Mouse (Mus musculus) forebrain, embryonic 16.5 days (tissue): ENCODE results near the gene Lurap1. TPM values are rescaled to one million over a fixed set of nuclear protein-coding genes. Genes with fewer than 3 reads are reported as not detected.

Experiments used
- ATAC-seq: fragments of 200-750 bp; cut with Nextera tagmentation; 2 replicates; pipeline ENCODE4 v1.8.0; 2017; ENCODE audit warnings: mild to moderate bottlenecking, moderate library complexity
- H3K27ac ChIP-seq: fragments of 300-500 bp; sonication (generic); 2 replicates; pipeline ENCODE4 v1.5.1; 2014; ENCODE audit warnings: low read length, control low read depth
- H3K27me3 ChIP-seq: fragments of 300-500 bp; sonication (generic); replicated peaks from 2 replicates; pipeline ENCODE4 v1.6.1; 2014; ENCODE audit warnings: low read length; ENCODE audit not compliant: control insufficient read depth, insufficient read depth
- H3K36me3 ChIP-seq: fragments of 300-500 bp; sonication (generic); 2 replicates; pipeline ENCODE4 v1.6.1; 2014; ENCODE audit not compliant: control insufficient read depth, insufficient read depth
- H3K4me1 ChIP-seq: fragments of 300-500 bp; sonication (generic); replicated peaks from 2 replicates; pipeline ENCODE4 v1.6.1; 2014; ENCODE audit warnings: low read length; ENCODE audit not compliant: control insufficient read depth, insufficient read depth
- H3K4me2 ChIP-seq: fragments of 300-500 bp; sonication (generic); 2 replicates; pipeline ENCODE4 v1.6.1; 2014; ENCODE audit warnings: mild to moderate bottlenecking, low read length, control low read depth
- H3K4me3 ChIP-seq: fragments of 300-500 bp; sonication (generic); replicated peaks from 2 replicates; pipeline ENCODE4 v1.5.1; 2014; ENCODE audit warnings: mild to moderate bottlenecking, low read length, control low read depth
- H3K9ac ChIP-seq: fragments of 300-500 bp; sonication (generic); replicated peaks from 2 replicates; pipeline ENCODE4 v1.6.1; 2014; ENCODE audit warnings: low read depth, low read length, control low read depth
- H3K9me3 ChIP-seq: fragments of 300-500 bp; sonication (generic); 2 replicates; pipeline ENCODE4 v1.6.1; 2016; ENCODE audit warnings: low read length; ENCODE audit not compliant: control insufficient read depth
- WGBS: fragments of 180-500 bp; shearing (Covaris S2); extraction: QIAGEN DNeasy Blood & Tissue Kit; methylation state at CpG from one replicate; pipeline ENCODE4 v1.1.7; 2014; 5-methylcytosine and 5-hydroxymethylcytosine counted together
- polyA plus RNA-seq: library from polyadenylated mRNA; unstranded; fragments of >200 nt; fragmentation: Nextera tagmentation; extraction: Ambion mirVana; gene quantifications from 2 replicates; pipeline ENCODE4 v1.2.1, GENCODE M21; 2015

Gene Lurap1
- polyA plus RNA-seq, 1 experiment from 2014 or later: 2.6 TPM

- no peak for ATAC-seq
- H3K4me3 ChIP-seq: no peak overlapping the region
- 75% methylated on average over 6 of the region's 6 CpGs for WGBS
- no peaks in the 10 kb centered on the region for H3K9me3 ChIP-seq
- H3K9ac ChIP-seq: no peak overlapping the region
- no peaks in the 10 kb centered on the region for H3K27me3 ChIP-seq
- no peak overlapping the region for H3K27ac ChIP-seq
- no peaks in the 10 kb centered on the region for H3K36me3 ChIP-seq
- peaks cover 11% of the 10 kb centered on the region for H3K4me1 ChIP-seq
- H3K4me2 ChIP-seq: no peak overlapping the region
Observed at GRCm38 (mm10) chr4:116127956-116128355, 23.2 kb downstream of the Lurap1 start.

DNA sequence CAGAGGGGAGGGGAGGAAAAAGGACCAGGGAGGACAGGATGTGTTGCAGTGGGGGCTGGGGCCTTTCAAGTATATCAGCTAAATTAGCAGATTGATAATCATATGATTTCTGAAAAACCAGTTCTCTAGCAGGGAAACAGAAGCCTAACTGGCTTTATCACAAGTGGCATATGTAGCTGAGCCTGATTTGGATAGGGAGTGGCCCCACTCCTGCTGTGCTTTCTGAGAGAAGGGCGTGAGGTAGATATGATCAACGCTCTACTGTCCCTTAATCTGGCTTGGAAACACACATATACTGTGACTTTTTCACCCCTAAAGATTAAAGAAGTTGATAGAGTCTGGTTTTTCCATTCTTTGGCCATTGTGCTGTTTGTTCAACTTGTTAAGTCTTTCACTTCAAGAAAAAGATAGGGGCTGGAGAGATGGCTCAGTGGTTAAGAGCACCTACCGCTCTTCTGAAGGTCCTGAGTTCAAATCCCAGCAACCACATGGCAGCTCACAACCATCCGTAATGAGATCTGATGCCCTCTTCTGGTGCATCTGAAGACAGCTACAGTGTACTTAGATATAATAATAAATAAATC lies 25.2 kb downstream of the Lurap1 start:
- Histone ChIP-seq H3K4me2 (no peak overlapping the region), H3K4me3 (no peak overlapping the region), H3K27ac (no peak overlapping the region), H3K4me1 (peaks cover 17% of the 10 kb centered on the region), H3K36me3 (no peaks in the 10 kb centered on the region), H3K9me3 (no peaks in the 10 kb centered on the region), H3K9ac (no peak overlapping the region), H3K27me3 (no peaks in the 10 kb centered on the region)
- no peak for ATAC-seq
- WGBS: 96% methylated on average over 4 of the region's 4 CpGs

GRCm38 (mm10) chr4:116123602-116124519 lies 27.3 kb downstream of the Lurap1 start, which contains the start of the genes Rad54l and Pomgnt1:
Gene Rad54l (minus strand): TSS chr4:116123690.
Gene Pomgnt1 (plus strand): TSS chr4:116123840.
- H3K9ac ChIP-seq: peak within 1 kb of the TSS; percentile 55
- H3K4me3 ChIP-seq: peak within 1 kb of the TSS; percentile 60
- peaks cover 17% of the 10 kb centered on the region for H3K4me1 ChIP-seq
- ATAC-seq: peak; percentile 99
- no peaks in the 10 kb centered on the region for H3K9me3 ChIP-seq
- no peaks in the 10 kb centered on the region for H3K27me3 ChIP-seq
- H3K4me2 ChIP-seq: peak within 1 kb of the TSS; percentile 76
- H3K27ac ChIP-seq: peak within 1 kb of the TSS; percentile 59
- no peaks in the 10 kb centered on the region for H3K36me3 ChIP-seq
- 1% methylated on average over 24 of the region's 24 CpGs for WGBS

DNA sequence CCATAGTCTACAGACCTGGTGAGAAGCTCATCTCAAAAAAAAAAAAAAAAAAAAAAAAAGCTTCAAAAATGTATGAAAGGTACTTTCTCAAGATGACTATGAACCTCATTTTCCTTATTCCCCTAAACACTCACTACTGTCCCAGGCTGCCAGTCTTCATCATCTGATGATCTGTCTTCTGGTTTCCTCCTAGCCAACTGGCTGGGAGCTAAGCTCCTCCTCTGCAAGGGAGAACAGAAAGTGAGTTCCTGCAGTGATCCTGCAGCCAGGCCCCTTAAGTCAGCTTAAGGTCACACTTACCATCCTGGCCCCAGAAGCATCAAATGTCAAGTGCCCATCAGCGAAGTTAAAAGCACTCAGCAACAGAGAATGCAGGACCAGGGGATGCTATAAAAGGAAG lies 28.4 kb downstream of the Lurap1 start:
- Histone ChIP-seq H3K4me1 (peaks cover 17% of the 10 kb centered on the region), H3K27ac (no peak overlapping the region), H3K9ac (peak overlapping the region; percentile 55; the same call in 1 of the 2 replicates), H3K9me3 (no peaks in the 10 kb centered on the region), H3K36me3 (no peaks in the 10 kb centered on the region), H3K27me3 (no peaks in the 10 kb centered on the region), H3K4me3 (peak overlapping the region; percentile 60), H3K4me2 (peak overlapping the region; percentile 76)
- ATAC-seq: no peak
- 0% methylated on average over 1 of the region's 1 CpGs for WGBS

GRCm38 (mm10) chr4:116111486-116111885 lies 39.7 kb downstream of the Lurap1 start:
- Histone ChIP-seq H3K36me3 (no peaks in the 10 kb centered on the region; the same call in 1 of the 2 replicates), H3K4me1 (no peaks in the 10 kb centered on the region), H3K9ac (no peak overlapping the region), H3K9me3 (no peaks in the 10 kb centered on the region), H3K4me2 (no peak overlapping the region), H3K4me3 (no peak overlapping the region), H3K27ac (no peak overlapping the region), H3K27me3 (no peaks in the 10 kb centered on the region)
- ATAC-seq: no peak
- WGBS: 42% methylated on average over 2 of the region's 2 CpGs

- no peaks in the 10 kb centered on the region for H3K4me1 ChIP-seq
- H3K36me3 ChIP-seq: no peaks in the 10 kb centered on the region; the same call in 1 of the 2 replicates
- ATAC-seq: no peak
- no peaks in the 10 kb centered on the region for H3K9me3 ChIP-seq
- H3K27ac ChIP-seq: no peak overlapping the region
- WGBS: 97% methylated on average over 6 of the region's 6 CpGs
- no peak overlapping the region for H3K4me3 ChIP-seq
- H3K27me3 ChIP-seq: no peaks in the 10 kb centered on the region
- H3K9ac ChIP-seq: no peak overlapping the region
- no peak overlapping the region for H3K4me2 ChIP-seq
Observed at GRCm38 (mm10) chr4:116110695-116111094, 40.4 kb downstream of the Lurap1 start.

DNA sequence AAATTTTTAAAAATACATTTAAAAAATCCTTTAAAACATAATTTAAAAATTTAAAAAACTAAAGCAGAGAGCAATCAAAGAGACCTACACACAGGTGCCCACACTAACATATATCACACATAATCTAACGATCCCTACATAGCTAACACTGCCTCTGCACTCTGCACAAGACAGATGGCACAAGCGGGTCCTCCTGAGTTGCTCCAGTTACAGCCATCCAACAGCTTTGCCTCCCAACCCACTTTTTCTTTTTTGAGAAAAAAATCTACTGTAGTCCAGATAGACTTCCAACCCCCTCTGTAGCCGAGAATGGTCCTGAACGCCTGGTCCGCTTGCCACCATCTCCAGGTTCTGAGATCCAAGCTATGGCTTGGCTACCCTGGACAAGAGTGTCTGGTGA lies 45.9 kb downstream of the Lurap1 start:
- H3K36me3 ChIP-seq: no peaks in the 10 kb centered on the region; the same call in 1 of the 2 replicates
- H3K9me3 ChIP-seq: no peaks in the 10 kb centered on the region
- no peaks in the 10 kb centered on the region for H3K27me3 ChIP-seq
- no peak for ATAC-seq
- no peak overlapping the region for H3K9ac ChIP-seq
- 94% methylated on average over 5 of the region's 5 CpGs for WGBS
- H3K4me1 ChIP-seq: no peaks in the 10 kb centered on the region
- H3K4me2 ChIP-seq: no peak overlapping the region
- H3K27ac ChIP-seq: no peak overlapping the region
- no peak overlapping the region for H3K4me3 ChIP-seq

GRCm38 (mm10) chr4:116100959-116101358 lies 50.2 kb downstream of the Lurap1 start:
- Histone ChIP-seq H3K27me3 (no peaks in the 10 kb centered on the region), H3K9ac (no peak overlapping the region), H3K4me1 (no peaks in the 10 kb centered on the region), H3K27ac (no peak overlapping the region), H3K4me3 (no peak overlapping the region), H3K9me3 (no peaks in the 10 kb centered on the region), H3K4me2 (no peak overlapping the region), H3K36me3 (peaks cover 25% of the 10 kb centered on the region)
- 91% methylated on average over 7 of the region's 7 CpGs for WGBS
- ATAC-seq: no peak

DNA sequence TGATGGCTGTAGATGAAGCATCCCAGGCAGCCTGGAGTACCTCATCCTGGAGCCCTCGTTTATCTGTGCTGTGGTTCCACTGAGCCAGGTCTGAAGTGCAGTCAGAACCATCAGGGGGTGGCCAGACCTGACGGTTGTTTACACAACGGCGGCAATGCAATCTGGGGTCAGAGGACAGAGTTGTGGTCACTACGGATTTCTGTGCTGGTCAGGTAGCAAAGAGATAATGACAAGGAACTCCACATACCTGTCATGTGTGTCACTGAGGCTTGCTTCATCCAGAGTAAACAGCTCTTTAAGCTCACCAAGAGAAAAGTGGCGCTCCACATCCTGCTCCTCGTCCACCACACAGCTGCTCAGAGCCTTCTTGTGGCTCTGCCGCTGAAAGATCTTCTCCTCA lies 53.9 kb downstream of the Lurap1 start:
- H3K27ac ChIP-seq: no peak overlapping the region
- no peak overlapping the region for H3K4me2 ChIP-seq
- peaks cover 45% of the 10 kb centered on the region for H3K36me3 ChIP-seq
- no peaks in the 10 kb centered on the region for H3K4me1 ChIP-seq
- no peaks in the 10 kb centered on the region for H3K27me3 ChIP-seq
- ATAC-seq: no peak
- no peak overlapping the region for H3K9ac ChIP-seq
- H3K4me3 ChIP-seq: no peak overlapping the region
- 91% methylated on average over 8 of the region's 8 CpGs for WGBS
- no peaks in the 10 kb centered on the region for H3K9me3 ChIP-seq
